Mouse (Mus musculus) liver, embryonic 14.5 days (tissue): Measurements from ENCODE around the gene Ankrd35.

Experiments
- CTCF ChIP-seq: IDR thresholded peaks from 2 replicates; pipeline ENCODE4 v1.5.1; 2016; ENCODE audit warnings: antibody characterized with exemption, low read depth, control low read depth
- EP300 ChIP-seq: IDR thresholded peaks from 2 replicates; pipeline ENCODE4 v1.6.1; 2016; ENCODE audit warnings: antibody characterized with exemption, low read depth

- TF ChIP-seq CTCF (peak; percentile 68), EP300 (no peak)
Measured at GRCm38 (mm10) chr3:96645018-96645649, 24.8 kb upstream of the Ankrd35 start, which contains the start of gene Itga10.
